Mouse (Mus musculus): ENCODE results near the gene Grin2b. TPM values are rescaled to one million over a fixed set of nuclear protein-coding genes. Genes with fewer than 3 reads are reported as not detected.

Gene Grin2b
- polyA plus RNA-seq (2015; fragmentation: Nextera tagmentation; extraction: Ambion mirVana), result 0.63 TPM in 1 of 2 replicates, not detected in the other

GRCm38 (mm10) chr6:136173191-136173896, at the start of gene Grin2b:
Grin2b (minus strand) TSS chr6:136173511.
- no peak within 1 kb of the TSS for H3K9ac ChIP-seq (ENCODE audit: low read length)
- 3% methylated on average over 22 of the region's 30 CpGs for WGBS
- ATAC-seq (ENCODE audit: low FRiP score, low TSS enrichment) (peak; percentile 35; the same call in 1 of the 2 replicates), DNase-seq (ENCODE audit: low spot score) (peak; percentile 28)
- H3K4me2 ChIP-seq (replicated peaks; ENCODE audit: low read depth), result peak within 1 kb of the TSS; percentile 59
- no peak for TF ChIP-seq EP300 (optimal IDR thresholded peaks at IDR 0.05)
- peak; percentile 61 for TF ChIP-seq CTCF (IDR thresholded peaks at IDR 0.05; ENCODE audit: low read depth)
- no peaks in the 10 kb centered on the region for H3K36me3 ChIP-seq (ENCODE audit: control insufficient read depth, insufficient read depth, low read length)
- H3K27me3 ChIP-seq (ENCODE audit: control insufficient read depth, insufficient read depth, low read length), result no peaks in the 10 kb centered on the region; the same call in 1 of the 2 replicates
- no peaks in the 10 kb centered on the region for H3K9me3 ChIP-seq (ENCODE audit: control insufficient read depth, low read length)
- H3K27ac ChIP-seq (replicated peaks), result no peak within 1 kb of the TSS
- H3K4me1 ChIP-seq (replicated peaks; ENCODE audit: control insufficient read depth, insufficient read depth), result 0 out of 2 replicates have a peak, but pooled peaks cover 3% of the 10 kb centered on the region
- H3K4me3 ChIP-seq (ENCODE audit: low read depth, low read length), result peak within 1 kb of the TSS; percentile 34

GRCm38 (mm10) chr6:136221894-136222293, 48.6 kb upstream of the Grin2b start:
- whole genome bisulfite sequencing, result 83% methylated on average over 3 of the region's 3 CpGs
- Histone ChIP-seq H3K9ac (ENCODE audit: low read length) (no peak overlapping the region), H3K4me2 (replicated peaks; ENCODE audit: low read depth) (no peak overlapping the region), H3K27ac (replicated peaks) (no peak overlapping the region), H3K36me3 (ENCODE audit: control insufficient read depth, insufficient read depth, low read length) (no peaks in the 10 kb centered on the region), H3K27me3 (ENCODE audit: control insufficient read depth, insufficient read depth, low read length) (no peaks in the 10 kb centered on the region), H3K4me1 (replicated peaks; ENCODE audit: control insufficient read depth, insufficient read depth) (no peaks in the 10 kb centered on the region), H3K9me3 (ENCODE audit: control insufficient read depth, low read length) (no peaks in the 10 kb centered on the region), H3K4me3 (ENCODE audit: low read depth, low read length) (no peak overlapping the region)
- DNase-seq (ENCODE audit: low spot score) (no peak), ATAC-seq (ENCODE audit: low FRiP score, low TSS enrichment) (no peak)
- TF ChIP-seq EP300 (optimal IDR thresholded peaks at IDR 0.05), result no peak
- TF ChIP-seq CTCF (IDR thresholded peaks at IDR 0.05; ENCODE audit: low read depth), result no peak

- Histone ChIP-seq H3K27ac (replicated peaks) (no peak overlapping the region), H3K9me3 (ENCODE audit: control insufficient read depth, low read length) (no peaks in the 10 kb centered on the region), H3K4me1 (replicated peaks; ENCODE audit: control insufficient read depth, insufficient read depth) (no peaks in the 10 kb centered on the region), H3K4me2 (replicated peaks; ENCODE audit: low read depth) (no peak overlapping the region), H3K9ac (ENCODE audit: low read length) (no peak overlapping the region), H3K4me3 (ENCODE audit: low read depth, low read length) (no peak overlapping the region), H3K36me3 (ENCODE audit: control insufficient read depth, insufficient read depth, low read length) (no peaks in the 10 kb centered on the region), H3K27me3 (ENCODE audit: control insufficient read depth, insufficient read depth, low read length) (no peaks in the 10 kb centered on the region)
- WGBS, result 83% methylated on average over 3 of the region's 3 CpGs
- DNase-seq (ENCODE audit: low spot score) (no peak), ATAC-seq (ENCODE audit: low FRiP score, low TSS enrichment) (no peak)
- TF ChIP-seq CTCF (IDR thresholded peaks at IDR 0.05; ENCODE audit: low read depth) (no peak), EP300 (optimal IDR thresholded peaks at IDR 0.05) (no peak)
Observed at GRCm38 (mm10) chr6:136210442-136210841, 37.1 kb upstream of the Grin2b start.

GRCm38 (mm10) chr6:136199814-136200213, 26.5 kb upstream of the Grin2b start:
- Histone ChIP-seq H3K9me3 (ENCODE audit: control insufficient read depth, low read length) (no peaks in the 10 kb centered on the region), H3K4me1 (replicated peaks; ENCODE audit: control insufficient read depth, insufficient read depth) (no peaks in the 10 kb centered on the region), H3K9ac (ENCODE audit: low read length) (no peak overlapping the region), H3K27me3 (ENCODE audit: control insufficient read depth, insufficient read depth, low read length) (no peaks in the 10 kb centered on the region), H3K4me3 (ENCODE audit: low read depth, low read length) (no peak overlapping the region), H3K27ac (replicated peaks) (no peak overlapping the region), H3K36me3 (ENCODE audit: control insufficient read depth, insufficient read depth, low read length) (no peaks in the 10 kb centered on the region), H3K4me2 (replicated peaks; ENCODE audit: low read depth) (no peak overlapping the region)
- 72% methylated on average over 2 of the region's 2 CpGs for WGBS
- no peak for TF ChIP-seq CTCF (IDR thresholded peaks at IDR 0.05; ENCODE audit: low read depth)
- no peak for TF ChIP-seq EP300 (optimal IDR thresholded peaks at IDR 0.05)
- no peak for ATAC-seq (ENCODE audit: low FRiP score, low TSS enrichment)
- DNase-seq (ENCODE audit: low spot score), result no peak

- 79% methylated on average over 5 of the region's 5 CpGs for WGBS
- Histone ChIP-seq H3K36me3 (ENCODE audit: control insufficient read depth, insufficient read depth, low read length) (no peaks in the 10 kb centered on the region), H3K4me2 (replicated peaks; ENCODE audit: low read depth) (no peak overlapping the region)
Observed at GRCm38 (mm10) chr6:136194616-136195015, 21.3 kb upstream of the Grin2b start.

GRCm38 (mm10) chr6:136178066-136178465, 4.8 kb upstream of the Grin2b start:
- Histone ChIP-seq H3K27ac (replicated peaks) (no peak overlapping the region), H3K9ac (ENCODE audit: low read length) (no peak overlapping the region), H3K4me1 (replicated peaks; ENCODE audit: control insufficient read depth, insufficient read depth) (no peaks in the 10 kb centered on the region), H3K36me3 (ENCODE audit: control insufficient read depth, insufficient read depth, low read length) (no peaks in the 10 kb centered on the region), H3K4me2 (replicated peaks; ENCODE audit: low read depth) (no peak overlapping the region), H3K9me3 (ENCODE audit: control insufficient read depth, low read length) (no peaks in the 10 kb centered on the region), H3K27me3 (ENCODE audit: control insufficient read depth, insufficient read depth, low read length) (no peaks in the 10 kb centered on the region), H3K4me3 (ENCODE audit: low read depth, low read length) (no peak overlapping the region)
- ATAC-seq (ENCODE audit: low FRiP score, low TSS enrichment), result no peak
- no peak for TF ChIP-seq CTCF (IDR thresholded peaks at IDR 0.05; ENCODE audit: low read depth)
- no peak for DNase-seq (ENCODE audit: low spot score)
- WGBS, result 89% methylated on average over 9 of the region's 9 CpGs

More at GRCm38 (mm10) chr6:136194616-136195015, 21.3 kb upstream of the Grin2b start:
- Histone ChIP-seq H3K27ac (replicated peaks) (no peak overlapping the region), H3K4me3 (ENCODE audit: low read depth, low read length) (no peak overlapping the region), H3K4me1 (replicated peaks; ENCODE audit: control insufficient read depth, insufficient read depth) (no peaks in the 10 kb centered on the region), H3K9me3 (ENCODE audit: control insufficient read depth, low read length) (no peaks in the 10 kb centered on the region), H3K9ac (ENCODE audit: low read length) (no peak overlapping the region), H3K27me3 (ENCODE audit: control insufficient read depth, insufficient read depth, low read length) (no peaks in the 10 kb centered on the region)
- TF ChIP-seq EP300 (optimal IDR thresholded peaks at IDR 0.05) (no peak), CTCF (IDR thresholded peaks at IDR 0.05; ENCODE audit: low read depth) (no peak)
- no peak for ATAC-seq (ENCODE audit: low FRiP score, low TSS enrichment)
- no peak for DNase-seq (ENCODE audit: low spot score)

Measured in stomach, postnatal 0 days (tissue).